Mouse (Mus musculus): ENCODE measurements around the gene Agpat1.
A peak's percentile ranks its signal among the peaks of the same experiment; 100 is the strongest.

Agpat1 gene

DNA sequence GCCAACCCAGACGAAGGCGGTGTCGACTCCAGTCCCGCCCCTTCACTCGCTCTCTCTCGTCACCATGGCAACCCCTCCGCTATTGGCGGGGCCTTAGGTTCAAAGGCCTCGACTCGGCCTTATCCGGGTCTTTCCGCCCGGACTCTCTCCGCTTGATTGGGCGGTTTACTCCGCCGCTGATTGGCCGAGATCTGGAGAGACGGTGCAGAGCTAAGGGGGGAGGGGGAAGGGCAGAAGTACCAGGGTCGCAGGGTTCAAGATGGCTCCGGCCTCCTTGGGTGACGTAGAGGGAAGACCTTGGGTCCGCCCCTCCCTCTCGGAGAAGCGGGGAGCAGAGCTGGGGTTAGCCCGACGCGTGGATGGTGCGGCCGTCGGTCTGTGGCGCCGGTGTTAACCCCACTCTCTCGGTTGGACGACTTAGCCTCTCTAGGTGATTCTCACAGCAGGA, at the start of gene Agpat1:
TSS of gene Agpat1 (plus strand) at position 202 of the 448 bp plus-strand sequence.
- DNase-seq (ENCODE audit: low spot score in 2 of 2), result peak; percentile 99

DNA sequence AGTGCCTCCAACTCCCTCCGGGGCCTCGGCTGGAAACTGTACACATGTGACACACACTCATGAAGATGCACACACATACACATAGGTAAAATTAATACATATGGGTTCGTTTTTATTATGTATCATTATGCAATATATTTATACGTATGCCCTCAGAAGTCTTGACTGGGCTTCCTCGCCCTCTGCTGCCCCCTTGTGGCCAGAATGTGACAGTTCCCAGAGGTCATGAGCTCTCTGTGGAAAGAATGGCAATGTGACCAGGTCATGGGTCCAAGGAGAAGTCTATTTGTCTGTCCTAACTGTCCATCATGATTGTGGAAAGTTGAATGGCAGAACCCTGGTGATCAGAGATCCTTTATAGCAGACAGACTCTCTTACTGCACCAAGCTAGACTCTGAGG, 48.6 kb upstream of the Agpat1 start:
- DNase-seq (ENCODE audit: low spot score in 2 of 2), result peak; percentile 69 to 76

DNA sequence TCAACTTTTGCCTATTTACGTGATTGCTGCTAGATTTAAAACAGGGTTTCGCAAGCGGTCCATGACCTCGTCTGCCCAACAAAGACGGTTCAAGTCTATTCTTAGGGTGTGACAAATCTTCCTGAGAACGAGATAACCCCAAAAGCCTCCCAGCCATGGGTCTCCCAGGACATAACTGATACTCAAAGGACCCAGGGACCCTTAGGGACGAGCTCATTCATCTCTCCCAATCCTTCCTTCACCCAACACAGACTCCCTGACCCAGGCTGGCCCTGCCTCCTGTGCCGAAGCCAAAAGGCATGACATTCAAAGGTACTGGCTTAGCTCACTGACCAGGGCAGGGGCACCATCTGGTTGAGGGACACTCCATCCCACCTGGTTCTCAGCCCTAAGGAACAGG, 47.7 kb upstream of the Agpat1 start:
- DNase-seq (ENCODE audit: low spot score in 2 of 2), result no peak

DNA sequence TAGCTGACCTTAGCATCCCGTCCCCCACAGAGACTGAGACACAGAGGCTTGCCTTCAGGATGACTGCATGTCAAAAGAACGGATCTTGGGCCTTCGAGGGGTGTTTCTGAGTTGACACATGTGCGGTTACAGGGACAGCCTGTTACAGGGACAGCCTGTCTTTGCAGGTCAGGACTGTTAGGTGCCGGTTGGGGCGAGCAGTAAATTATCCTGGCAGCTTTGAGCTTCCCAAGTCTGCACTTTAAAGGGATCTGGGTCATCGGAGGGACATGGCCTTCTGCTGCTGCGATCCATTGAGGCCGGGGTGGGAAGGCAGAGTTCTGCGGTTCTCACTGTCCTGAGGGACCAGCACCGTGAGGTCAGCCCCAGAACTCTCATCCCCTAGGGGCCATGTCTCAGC, 46.7 kb upstream of the Agpat1 start:
- DNase-seq (ENCODE audit: low spot score in 2 of 2), result no peak

DNA sequence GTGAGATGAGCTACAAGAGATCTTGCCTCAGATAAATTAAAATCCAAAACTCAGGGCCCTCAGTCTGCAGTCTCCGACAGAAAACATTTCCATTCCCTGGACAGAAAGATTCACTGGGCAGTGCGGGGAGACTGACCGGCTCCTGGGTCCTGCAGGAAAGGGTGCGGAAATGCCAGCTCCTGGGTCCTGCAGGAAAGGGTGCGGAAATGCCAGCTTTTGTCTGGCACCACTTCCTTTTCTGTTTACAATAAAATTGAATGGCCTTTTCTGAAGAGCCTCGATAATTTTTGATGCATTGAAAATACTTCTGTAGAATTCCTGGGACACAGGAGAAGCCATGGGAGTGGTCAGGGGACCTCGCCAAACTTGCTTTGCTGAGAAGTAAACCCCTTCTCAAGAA, 44.9 kb upstream of the Agpat1 start:
- DNase-seq (ENCODE audit: low spot score in 2 of 2), result no peak

DNA sequence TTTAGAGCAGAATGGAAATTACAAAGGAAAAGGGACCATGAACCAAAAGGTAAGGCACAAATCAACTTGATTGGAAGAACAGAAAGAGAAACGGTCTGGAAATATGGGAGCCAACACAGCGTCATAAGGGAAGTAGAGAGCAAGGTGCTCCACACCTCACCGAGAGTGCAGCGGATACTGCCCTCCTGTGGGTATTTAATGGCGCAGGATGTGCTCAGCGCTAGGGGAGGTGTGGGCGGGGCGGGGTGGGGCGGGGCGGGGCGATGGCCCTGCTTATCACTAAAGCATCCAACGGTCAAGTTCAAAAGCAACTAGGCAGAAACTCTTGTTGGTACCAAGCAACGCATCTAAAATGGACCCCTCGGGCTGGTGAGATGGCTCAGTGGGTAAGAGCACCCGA, 44.2 kb upstream of the Agpat1 start:
- DNase-seq (ENCODE audit: low spot score in 2 of 2), result no peak

DNA sequence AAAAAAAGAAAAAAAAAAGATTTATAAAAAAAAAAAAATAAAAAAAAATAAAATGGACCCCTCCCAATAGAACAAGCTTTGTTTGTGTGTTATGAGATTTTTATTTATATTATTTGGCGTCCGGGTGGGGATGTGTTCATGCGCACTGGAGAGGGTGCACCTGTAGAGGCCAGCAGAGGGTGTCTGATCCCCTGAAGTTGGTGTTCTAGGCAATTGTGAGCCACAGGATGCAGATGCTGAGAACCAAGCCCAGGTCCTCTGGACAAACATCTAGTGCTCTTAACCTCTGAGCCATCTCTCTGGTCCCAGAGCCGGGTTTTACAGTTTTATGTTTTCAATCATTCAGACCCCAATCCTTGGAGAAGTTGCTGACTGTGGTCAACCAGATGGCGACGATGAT, 43.6 kb upstream of the Agpat1 start:
- DNase-seq (ENCODE audit: low spot score in 2 of 2), result no peak

DNA sequence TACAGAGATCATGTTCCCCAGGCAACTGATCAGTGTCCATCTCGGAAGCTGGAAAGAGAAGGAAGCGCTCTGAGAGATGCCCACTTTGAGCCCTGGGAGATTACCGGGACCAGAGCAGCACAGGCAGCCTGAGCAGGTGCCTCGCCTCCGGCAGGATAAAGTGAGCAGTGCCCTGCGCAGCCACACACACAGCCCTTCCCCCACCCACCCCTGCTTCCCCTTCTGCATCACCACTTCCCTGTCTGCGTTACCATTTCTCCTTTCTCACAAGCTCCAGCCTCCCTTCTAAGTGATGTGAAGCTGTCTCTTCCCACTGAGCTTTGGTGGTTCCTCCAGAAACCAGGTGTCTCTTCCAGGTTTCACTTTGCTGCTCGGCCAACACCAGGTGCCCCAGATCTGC, 42.9 kb upstream of the Agpat1 start:
- DNase-seq (ENCODE audit: low spot score in 2 of 2), result no peak

DNA sequence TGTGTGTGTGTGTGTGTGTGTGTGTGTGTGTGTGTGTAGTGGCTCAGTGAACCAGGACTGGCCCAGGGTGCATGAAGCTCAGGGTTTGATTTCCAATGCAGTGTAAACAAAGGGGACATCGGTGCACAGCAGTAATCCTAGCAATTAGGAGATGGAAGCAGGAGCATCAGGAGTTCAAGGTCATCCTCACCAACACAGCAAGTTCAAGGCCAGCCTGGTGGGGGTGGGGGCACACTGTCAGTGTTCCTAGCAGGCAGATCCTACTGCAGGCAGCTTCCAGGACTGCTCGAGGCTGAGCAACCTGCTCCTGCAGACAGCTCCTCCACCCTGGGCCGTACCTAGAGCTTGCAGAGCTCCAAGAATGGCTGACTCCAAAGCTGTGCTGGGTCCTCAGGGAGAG, 41.5 kb upstream of the Agpat1 start:
- no peak for DNase-seq (ENCODE audit: low spot score in 2 of 2)

DNA sequence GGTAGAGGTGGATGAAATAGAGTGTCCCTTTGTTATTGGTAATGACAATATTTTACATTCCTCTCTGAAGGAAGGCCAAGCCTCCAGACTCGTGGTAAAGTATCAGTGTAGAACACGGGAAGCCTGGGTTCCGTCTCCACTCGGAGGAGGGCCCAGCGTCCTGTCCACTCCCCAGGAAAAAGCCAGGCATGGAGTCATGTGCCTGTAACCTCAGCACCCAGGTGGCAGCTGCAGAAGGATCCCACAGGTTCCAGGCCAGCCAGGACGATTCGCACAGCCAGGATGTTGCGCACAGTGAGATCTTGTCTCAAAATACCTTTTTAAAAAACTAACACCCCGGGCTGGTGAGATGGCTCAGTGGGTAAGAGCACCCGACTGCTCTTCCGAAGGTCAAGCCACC, 40.7 kb upstream of the Agpat1 start:
- no peak for DNase-seq (ENCODE audit: low spot score in 2 of 2)

DNA sequence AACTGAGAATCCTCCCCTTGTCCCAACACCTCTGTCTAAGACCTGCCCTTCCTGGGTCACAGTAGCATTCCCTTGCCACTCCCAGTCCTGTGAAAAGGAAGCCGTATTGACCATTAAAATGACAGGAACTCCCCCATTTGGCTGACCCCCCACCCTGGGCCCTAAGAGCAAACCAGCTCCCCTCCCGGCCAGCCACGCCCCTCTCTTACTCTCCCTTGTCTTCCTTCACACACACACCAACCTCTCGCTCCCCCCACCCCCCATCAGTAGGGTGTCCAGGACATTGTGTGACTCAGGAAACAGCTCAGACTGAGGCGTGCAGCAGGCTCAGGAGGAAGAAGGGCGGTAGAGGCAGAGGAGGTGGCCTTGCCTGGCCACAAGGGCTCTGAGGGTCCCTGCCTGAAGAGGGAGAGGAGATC, 40.0 kb upstream of the Agpat1 start, which contains the start of gene Notch4:
TSS of gene Notch4 (plus strand) at position 266 of the 419 bp plus-strand sequence.
- DNase-seq (ENCODE audit: low spot score in 2 of 2), result peak; percentile 69 to 85

DNA sequence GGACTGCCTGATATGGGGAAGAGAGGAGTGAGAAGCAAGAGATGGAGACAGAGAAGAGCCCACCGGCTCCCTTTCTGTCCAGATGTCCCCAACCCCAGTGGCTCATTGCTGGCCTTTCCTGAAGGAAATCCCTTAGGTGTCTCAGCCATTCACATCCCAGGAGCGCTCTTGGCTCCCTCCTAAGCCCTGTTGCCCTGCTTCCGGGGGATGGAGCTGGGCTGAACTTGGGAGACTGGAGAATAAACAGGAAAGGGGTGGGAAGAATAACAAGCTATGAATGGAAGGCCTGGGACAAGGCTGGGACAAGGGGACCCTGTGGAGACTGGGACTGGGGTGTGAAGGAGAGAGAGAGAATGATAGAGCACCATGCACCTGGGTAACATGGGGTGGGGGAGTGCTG, 39.3 kb upstream of the Agpat1 start:
- DNase-seq (ENCODE audit: low spot score in 2 of 2), result peak; percentile 67 to 86

DNA sequence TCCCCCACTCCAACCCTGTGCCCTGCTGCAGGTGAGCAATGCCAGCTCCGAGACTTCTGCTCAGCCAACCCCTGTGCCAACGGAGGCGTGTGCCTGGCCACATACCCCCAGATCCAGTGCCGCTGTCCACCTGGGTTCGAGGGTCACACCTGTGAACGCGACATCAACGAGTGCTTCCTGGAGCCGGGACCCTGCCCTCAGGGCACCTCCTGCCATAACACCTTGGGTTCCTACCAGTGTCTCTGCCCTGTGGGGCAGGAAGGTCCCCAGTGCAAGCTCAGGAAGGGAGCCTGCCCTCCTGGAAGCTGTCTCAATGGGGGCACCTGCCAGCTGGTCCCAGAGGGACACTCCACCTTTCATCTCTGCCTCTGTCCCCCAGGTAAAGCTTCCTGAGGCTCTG, 36.8 kb upstream of the Agpat1 start:
- no peak for DNase-seq (ENCODE audit: low spot score in 2 of 2)

DNA sequence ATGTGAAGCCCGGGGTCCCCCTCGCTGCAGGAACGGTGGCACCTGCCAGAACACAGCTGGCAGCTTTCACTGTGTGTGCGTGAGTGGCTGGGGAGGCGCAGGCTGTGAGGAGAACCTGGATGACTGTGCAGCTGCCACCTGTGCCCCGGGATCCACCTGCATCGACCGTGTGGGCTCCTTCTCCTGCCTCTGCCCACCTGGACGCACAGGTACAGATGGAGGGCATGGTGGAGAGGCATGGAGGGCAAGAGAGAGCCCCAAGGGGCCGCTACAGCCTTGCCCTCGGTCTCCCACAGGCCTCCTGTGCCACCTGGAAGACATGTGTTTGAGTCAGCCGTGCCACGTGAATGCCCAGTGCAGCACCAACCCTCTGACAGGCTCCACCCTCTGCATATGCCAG, 35.6 kb upstream of the Agpat1 start:
- no peak for DNase-seq (ENCODE audit: low spot score in 2 of 2)

DNA sequence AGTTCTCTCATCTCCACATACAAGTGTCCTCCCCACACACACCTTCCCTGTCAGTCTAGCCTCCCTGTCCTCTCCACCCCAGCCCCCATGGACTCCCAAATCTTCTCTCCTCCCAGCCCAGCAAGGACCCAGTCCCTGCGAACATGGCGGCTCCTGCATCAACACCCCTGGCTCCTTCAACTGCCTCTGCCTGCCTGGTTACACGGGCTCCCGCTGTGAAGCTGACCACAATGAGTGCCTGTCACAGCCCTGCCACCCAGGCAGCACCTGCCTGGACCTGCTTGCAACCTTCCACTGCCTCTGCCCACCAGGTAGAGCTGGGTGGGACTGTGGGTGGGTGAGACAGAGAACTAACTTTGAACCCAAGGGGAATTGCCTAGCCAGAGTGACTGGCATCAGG, 34.1 kb upstream of the Agpat1 start:
- no peak for DNase-seq (ENCODE audit: low spot score in 2 of 2)

DNA sequence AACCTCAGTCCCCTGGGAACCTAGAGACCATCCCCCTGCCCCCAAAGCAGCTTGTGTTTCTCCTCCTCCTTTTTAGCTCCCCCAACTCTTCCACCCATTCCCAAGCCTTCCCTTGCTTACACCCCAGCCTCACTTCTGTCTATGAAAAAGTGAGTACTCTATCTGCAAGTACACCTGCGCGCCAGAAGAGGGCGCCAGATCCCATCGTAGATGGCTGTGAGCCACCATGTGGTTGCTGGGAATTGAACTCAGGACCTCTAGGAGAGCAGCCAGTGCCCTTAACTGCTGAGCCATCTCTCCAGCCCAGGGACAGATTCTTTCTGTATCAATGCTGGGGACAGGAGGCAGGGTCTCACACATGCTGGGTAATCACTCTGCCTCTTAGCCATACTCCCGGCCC, 32.2 kb upstream of the Agpat1 start:
- no peak for DNase-seq (ENCODE audit: low spot score in 2 of 2)

DNA sequence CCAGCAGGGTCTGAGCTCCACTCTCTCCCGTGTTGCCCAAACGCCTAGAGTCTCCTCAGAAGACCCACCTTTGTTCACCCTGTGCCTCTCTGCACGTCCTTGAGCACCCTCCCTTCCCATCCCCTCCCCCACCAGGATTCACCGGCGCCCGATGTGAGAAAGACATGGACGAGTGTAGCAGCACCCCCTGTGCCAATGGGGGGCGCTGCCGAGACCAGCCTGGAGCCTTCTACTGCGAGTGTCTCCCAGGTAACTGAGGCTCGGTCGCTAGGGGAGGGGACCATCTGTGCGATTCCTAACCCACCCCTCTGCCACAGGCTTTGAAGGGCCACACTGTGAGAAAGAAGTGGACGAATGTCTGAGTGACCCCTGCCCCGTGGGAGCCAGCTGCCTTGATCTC, 31.7 kb upstream of the Agpat1 start:
- no peak for DNase-seq (ENCODE audit: low spot score in 2 of 2)

DNA sequence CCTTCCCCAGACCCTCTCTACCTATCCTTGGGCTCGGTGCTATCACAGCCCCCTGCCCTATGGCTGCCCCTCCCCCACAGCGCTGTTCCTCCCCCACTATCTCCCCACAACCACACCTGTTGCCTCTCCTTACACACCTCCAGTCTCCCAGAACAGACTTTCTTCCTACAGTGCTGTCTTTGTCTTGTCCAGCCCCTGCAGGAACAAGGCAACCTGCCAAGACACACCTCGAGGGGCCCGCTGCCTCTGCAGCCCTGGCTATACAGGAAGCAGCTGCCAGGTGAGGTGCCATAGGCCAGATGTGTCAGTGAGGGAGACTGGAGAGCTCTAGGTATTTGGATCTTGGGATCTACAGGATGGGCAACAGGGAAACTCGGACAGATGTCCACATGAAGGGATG, 27.5 kb upstream of the Agpat1 start:
- no peak for DNase-seq (ENCODE audit: low spot score in 2 of 2)

DNA sequence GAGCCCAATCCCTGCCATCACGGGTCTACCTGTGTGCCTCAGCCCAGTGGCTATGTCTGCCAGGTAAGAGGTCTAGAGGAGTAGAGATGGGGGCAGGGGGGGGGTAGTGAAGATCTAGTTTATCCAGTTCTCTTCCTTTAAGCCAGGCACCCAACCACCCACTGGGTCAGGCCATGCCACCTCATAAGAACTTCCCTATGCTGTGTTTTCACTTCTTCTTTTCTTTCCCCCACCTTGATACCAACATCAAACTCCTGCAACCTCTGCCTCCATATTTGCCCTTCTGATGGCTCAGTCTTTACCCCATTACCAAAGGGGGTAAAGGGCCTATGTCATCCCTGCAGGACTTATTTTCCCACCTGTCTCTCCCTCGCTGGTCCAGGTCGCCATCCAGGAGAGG, 26.0 kb upstream of the Agpat1 start:
- no peak for DNase-seq (ENCODE audit: low spot score in 2 of 2)

DNA sequence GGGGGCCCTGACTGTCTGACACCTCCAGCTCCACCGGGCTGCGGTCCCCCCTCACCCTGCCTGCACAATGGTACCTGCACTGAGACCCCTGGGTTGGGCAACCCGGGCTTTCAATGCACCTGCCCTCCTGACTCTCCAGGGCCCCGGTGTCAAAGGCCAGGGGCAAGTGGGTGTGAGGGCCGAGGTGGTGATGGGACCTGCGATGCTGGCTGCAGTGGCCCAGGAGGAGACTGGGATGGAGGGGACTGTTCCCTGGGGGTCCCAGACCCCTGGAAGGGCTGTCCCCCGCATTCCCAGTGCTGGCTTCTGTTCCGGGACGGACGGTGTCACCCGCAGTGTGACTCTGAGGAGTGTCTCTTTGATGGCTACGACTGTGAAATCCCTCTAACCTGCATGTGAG, 21.5 kb upstream of the Agpat1 start:
- DNase-seq (ENCODE audit: low spot score in 2 of 2), result no peak

DNA sequence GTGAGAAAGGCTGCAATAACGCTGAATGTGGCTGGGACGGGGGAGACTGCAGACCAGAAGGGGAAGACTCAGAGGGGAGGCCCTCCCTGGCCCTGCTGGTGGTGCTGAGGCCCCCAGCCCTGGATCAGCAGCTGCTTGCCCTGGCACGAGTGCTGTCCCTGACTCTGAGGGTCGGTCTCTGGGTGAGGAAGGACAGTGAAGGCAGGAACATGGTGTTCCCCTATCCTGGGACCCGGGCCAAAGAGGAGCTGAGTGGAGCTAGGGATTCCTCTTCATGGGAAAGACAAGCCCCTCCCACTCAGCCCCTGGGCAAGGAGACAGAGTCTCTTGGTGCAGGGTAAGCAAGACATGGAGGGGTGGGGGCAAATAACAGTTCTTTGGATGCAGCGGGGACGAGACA, 20.7 kb upstream of the Agpat1 start:
- DNase-seq (ENCODE audit: low spot score in 2 of 2), result no peak

DNA sequence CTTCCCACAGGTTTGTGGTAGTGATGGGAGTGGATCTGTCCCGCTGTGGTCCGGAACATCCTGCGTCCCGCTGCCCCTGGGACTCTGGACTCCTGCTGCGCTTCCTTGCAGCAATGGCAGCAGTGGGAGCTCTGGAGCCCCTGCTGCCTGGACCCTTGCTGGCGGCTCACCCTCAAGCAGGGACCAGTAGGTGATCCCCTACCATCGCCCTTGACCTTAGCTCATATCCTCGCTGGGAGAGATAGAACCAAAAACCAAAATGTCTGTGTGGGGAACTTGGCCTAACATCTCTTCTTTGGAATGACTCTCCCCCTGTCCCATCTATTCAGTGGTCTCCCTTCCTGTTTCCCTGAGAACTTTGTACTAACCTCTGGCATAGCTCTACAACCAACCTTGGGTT, 20.2 kb upstream of the Agpat1 start:
- DNase-seq (ENCODE audit: low spot score in 2 of 2), result no peak

DNA sequence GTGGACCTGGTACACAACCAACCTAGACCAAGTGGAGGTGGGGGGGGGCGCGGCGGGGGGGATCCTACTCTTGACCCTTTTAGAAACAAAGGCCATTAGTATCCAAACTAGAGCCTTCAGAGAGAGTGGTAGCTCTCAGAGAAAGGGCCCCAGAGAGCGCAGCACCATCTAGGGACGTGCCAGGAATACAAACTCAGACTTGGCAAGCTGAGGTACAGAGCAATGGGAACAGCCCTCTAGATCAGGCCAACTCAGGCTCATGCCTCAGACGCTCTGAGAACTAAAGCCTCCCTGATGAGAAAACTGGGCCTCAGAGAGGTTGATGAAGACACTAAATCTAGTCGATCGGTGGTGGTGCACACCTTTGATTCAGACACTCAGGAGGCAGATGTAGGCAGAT, 18.9 kb upstream of the Agpat1 start:
- no peak for DNase-seq (ENCODE audit: low spot score in 2 of 2)

DNA sequence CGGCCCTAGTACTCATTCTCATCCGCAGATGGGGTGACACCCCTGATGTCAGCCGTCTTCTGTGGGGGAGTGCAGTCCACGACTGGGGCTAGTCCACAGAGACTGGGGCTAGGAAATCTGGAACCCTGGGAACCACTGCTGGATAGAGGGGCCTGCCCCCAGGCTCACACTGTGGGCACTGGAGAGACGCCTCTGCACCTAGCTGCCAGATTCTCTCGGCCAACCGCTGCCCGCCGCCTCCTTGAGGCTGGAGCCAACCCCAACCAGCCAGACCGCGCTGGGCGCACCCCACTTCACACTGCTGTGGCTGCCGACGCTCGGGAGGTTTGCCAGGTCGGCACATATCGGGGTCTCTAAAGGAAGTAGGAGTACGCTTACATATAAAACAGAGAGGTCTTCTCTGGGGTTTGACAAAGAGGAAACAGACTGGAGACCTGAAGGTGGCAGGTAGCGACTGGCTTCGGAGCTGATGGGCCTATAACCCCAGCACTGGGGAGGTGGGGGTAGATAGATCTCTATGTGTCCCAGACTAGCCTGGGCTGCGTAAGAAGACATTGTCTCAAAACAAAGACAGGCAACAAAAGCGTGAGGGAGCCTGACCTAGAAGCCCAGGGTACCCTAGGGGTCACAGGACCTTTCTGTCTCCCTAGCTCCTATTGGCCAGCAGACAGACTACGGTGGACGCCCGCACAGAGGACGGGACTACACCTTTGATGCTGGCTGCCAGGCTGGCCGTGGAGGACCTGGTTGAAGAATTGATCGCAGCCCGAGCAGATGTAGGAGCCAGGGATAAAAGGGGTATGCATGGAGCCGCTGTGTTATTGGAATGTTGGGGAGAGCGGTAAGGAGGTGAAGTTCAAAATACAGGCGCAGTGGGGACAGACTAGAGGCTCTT, 17.9 kb upstream of the Agpat1 start:
- DNase-seq (ENCODE audit: low spot score in 2 of 2), result no peak

Data from heart, adult 9 months (tissue).